Mouse (Mus musculus): Measurements from ENCODE around the gene Il1r1.

- TF ChIP-seq CTCF (IDR thresholded peaks at IDR 0.05; ENCODE audit: low read depth, low read length), result no peak
- TF ChIP-seq POLR2AphosphoS5 (IDR thresholded peaks at IDR 0.05; ENCODE audit: insufficient replicate concordance, low read depth, low read length), result no peak
- TF ChIP-seq TAL1 (conservative IDR thresholded peaks at IDR 0.05; ENCODE audit: low read depth, low read length), result peak; percentile 15; the same call in 1 of the 2 replicates
Observed at GRCm38 (mm10) chr1:40230336-40230735, 5.5 kb downstream of the Il1r1 start.
